Comparison of ENCODE assay signal across 8 mouse cellular contexts in the genomic region with DNA sequence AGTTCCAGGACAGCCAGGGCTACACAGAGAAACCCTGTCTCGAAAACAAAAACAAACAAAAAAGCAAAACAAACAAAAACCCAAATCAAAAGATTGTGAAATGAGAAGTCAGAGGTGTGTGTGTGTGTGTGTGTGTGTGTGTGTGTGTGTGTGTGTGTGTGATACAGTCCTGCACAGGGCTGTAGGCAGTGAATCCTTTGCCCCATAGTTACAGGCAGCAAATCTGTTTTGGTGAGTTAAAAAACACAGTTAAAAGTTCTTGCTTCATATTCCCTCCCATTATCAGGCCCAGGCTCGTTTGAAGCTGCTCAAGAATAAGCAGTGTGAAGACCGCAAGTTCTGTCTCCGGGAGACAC. TPM values are rescaled to one million over a fixed set of nuclear protein-coding genes. Genes with fewer than 3 reads are reported as not detected.
DNase-seq lines count a peak whose midpoint lies in the region; ATAC-seq lines count a peak whose summit lies in the region.

A gene (plus strand): TSS at position 302 of the 356 bp plus-strand sequence.

- no peak for ATAC-seq in kidney, embryonic 14.5 days (ENCODE audit: low FRiP score, low TSS enrichment)
- no peak for ATAC-seq in hindbrain, embryonic 11.5 days (ENCODE audit: low FRiP score)
- no peak for ATAC-seq in midbrain, embryonic 12.5 days (ENCODE audit: low FRiP score, low read depth)

- no peaks in the 10 kb centered on the region for H3K36me3 ChIP-seq in kidney, embryonic 14.5 days (ENCODE audit: control insufficient read depth, insufficient read depth, low read length)
- H3K36me3 ChIP-seq in hindbrain, embryonic 11.5 days (ENCODE audit: control insufficient read depth, insufficient read depth, low read length): no peaks in the 10 kb centered on the region
- H3K36me3 ChIP-seq in midbrain, embryonic 12.5 days: no peaks in the 10 kb centered on the region

- no peak for DNase-seq in kidney, postnatal 14 days
- no peak for DNase-seq in adrenal gland, postnatal 14 days
- no peak for DNase-seq in hindbrain, embryonic 11.5 days (ENCODE audit: low spot score)
- DNase-seq in left cerebral cortex, postnatal 25 days (ENCODE audit: low spot score in 2 of 2): no peak
- DNase-seq in urinary bladder, postnatal 25 days (ENCODE audit: low spot score): no peak
- DNase-seq in spleen, adult 18-20 months: no peak

- intact Hi-C loops in left cerebral cortex, postnatal 25 days (cut with DNase I): no loop called here

- peak within 1 kb of the TSS; percentile 64 for H3K9ac ChIP-seq in kidney, embryonic 14.5 days (ENCODE audit: low read depth, low read length)
- peak within 1 kb of the TSS; percentile 33 for H3K9ac ChIP-seq in hindbrain, embryonic 11.5 days (ENCODE audit: low read depth, low read length)
- H3K9ac ChIP-seq in midbrain, embryonic 12.5 days (replicated peaks): peak within 1 kb of the TSS; percentile 24

- H3K4me2 ChIP-seq in kidney, embryonic 14.5 days (replicated peaks; ENCODE audit: low read depth, low read length): peak within 1 kb of the TSS; percentile 59
- peak within 1 kb of the TSS; percentile 33 for H3K4me2 ChIP-seq in hindbrain, embryonic 11.5 days (replicated peaks; ENCODE audit: low read depth, low read length)
- H3K4me2 ChIP-seq in midbrain, embryonic 12.5 days (replicated peaks): peak within 1 kb of the TSS; percentile 33

- WGBS in kidney, embryonic 14.5 days: 26% methylated on average over 4 of the region's 4 CpGs
- 57% methylated on average over 4 of the region's 4 CpGs for WGBS in hindbrain, embryonic 11.5 days
- 58% methylated on average over 4 of the region's 4 CpGs for WGBS in midbrain, embryonic 12.5 days

- peak within 1 kb of the TSS; percentile 96 for H3K27ac ChIP-seq in kidney, embryonic 14.5 days (ENCODE audit: low read depth, low read length)
- H3K27ac ChIP-seq in hindbrain, embryonic 11.5 days (ENCODE audit: low read depth, low read length): peak within 1 kb of the TSS; percentile 24; the same call in 1 of the 2 replicates
- no peak within 1 kb of the TSS for H3K27ac ChIP-seq in midbrain, embryonic 12.5 days (replicated peaks)

- H3K4me1 ChIP-seq in kidney, embryonic 14.5 days (ENCODE audit: control insufficient read depth, insufficient read depth, low read length): peaks cover 17% of the 10 kb centered on the region
- peaks cover 2% of the 10 kb centered on the region; the same call in 1 of the 2 replicates for H3K4me1 ChIP-seq in hindbrain, embryonic 11.5 days (replicated peaks; ENCODE audit: control insufficient read depth, insufficient read depth, low read length)
- H3K4me1 ChIP-seq in midbrain, embryonic 12.5 days: peaks cover 26% of the 10 kb centered on the region

- H3K9me3 ChIP-seq in kidney, embryonic 14.5 days (ENCODE audit: control insufficient read depth, low read length): no peaks in the 10 kb centered on the region
- H3K9me3 ChIP-seq in hindbrain, embryonic 11.5 days (ENCODE audit: control insufficient read depth, low read length): no peaks in the 10 kb centered on the region
- no peaks in the 10 kb centered on the region for H3K9me3 ChIP-seq in midbrain, embryonic 12.5 days

- peak within 1 kb of the TSS; percentile 42 for H3K4me3 ChIP-seq in kidney, embryonic 14.5 days (ENCODE audit: low read length)
- H3K4me3 ChIP-seq in hindbrain, embryonic 11.5 days (ENCODE audit: low read depth, low read length): no peak within 1 kb of the TSS
- 0 out of 2 replicates have a peak within 1 kb of the TSS, but pooled peaks have one; percentile 12 for H3K4me3 ChIP-seq in midbrain, embryonic 12.5 days

- H3K27me3 ChIP-seq in kidney, embryonic 14.5 days (ENCODE audit: control insufficient read depth, insufficient read depth, low read length): no peaks in the 10 kb centered on the region
- H3K27me3 ChIP-seq in hindbrain, embryonic 11.5 days (ENCODE audit: control insufficient read depth, insufficient read depth, low read length): no peaks in the 10 kb centered on the region
- H3K27me3 ChIP-seq in midbrain, embryonic 12.5 days: 0 out of 2 replicates have a peak, but pooled peaks cover 9% of the 10 kb centered on the region

RNA-seq across cellular contexts. Expression of the gene that starts here (rescaled TPM):
- 16.6 and 19.6 TPM in 2 replicates for polyA plus RNA-seq in kidney, embryonic 14.5 days (2014; fragmentation: Nextera tagmentation; extraction: Ambion mirVana)
- 14.6 and 21.9 TPM in 2 replicates for total RNA-seq in adrenal gland, postnatal 14 days (2021)
- polyA plus RNA-seq in hindbrain, embryonic 11.5 days (2014; fragmentation: Nextera tagmentation; extraction: Ambion mirVana): 5.6 and 7.2 TPM in 2 replicates
- polyA plus RNA-seq in midbrain, embryonic 12.5 days (2016; fragmentation: Nextera tagmentation; extraction: Ambion mirVana): 5.4 and 6.1 TPM in 2 replicates
- under 1 TPM; 0.43 to 0.92 TPM for total RNA-seq in left cerebral cortex, postnatal 25 days (2021)
